Mouse (Mus musculus): Measurements from ENCODE around the gene Ly75.

- peak; percentile 73 for TF ChIP-seq CTCF (IDR thresholded peaks at IDR 0.05)
- no peak for TF ChIP-seq POLR2A (IDR thresholded peaks at IDR 0.05; ENCODE audit: insufficient read depth, low read depth, low read length)
- TF ChIP-seq EP300 (IDR thresholded peaks at IDR 0.05; ENCODE audit: insufficient read depth, low read depth, low read length): no peak
These were observed 59.7 kb downstream of the Ly75 start for GRCm38 (mm10) chr2:60323411-60323810.

All from heart, adult 2 months (tissue).